Mouse (Mus musculus): ENCODE measurements at regions not wholly inside any gene's neighbourhood (a gene's known extent, or its start where the extent isn't known, plus 50 kb on each side); places are given as distances from the start of the nearest gene placed in this dataset.

- no peak for TF ChIP-seq CTCF (IDR thresholded peaks at IDR 0.05; ENCODE audit: borderline replicate concordance, control insufficient read depth, extremely low read depth, insufficient read depth, low read length, poor library complexity)
- TF ChIP-seq POLR2A (IDR thresholded peaks at IDR 0.05; ENCODE audit: control insufficient read depth, extremely low read depth, insufficient read depth, low read length, poor library complexity), result no peak
Observed at GRCm38 (mm10) chr15:87335324-87335723, 208.8 kb upstream of the Fam19a5 start.

Data from thymus, adult 2 months (tissue).